Mouse (Mus musculus): ENCODE measurements around the gene Isoc2b.
"Not testable (repeated sequence)": the region's sequence is repeated elsewhere in the genome, so short reads cannot be mapped to it uniquely, and the experiment has no call there.

Gene Isoc2b

GRCm38 (mm10) chr7:4865579-4866493 lies 4.2 kb downstream of the Isoc2b start:
- DNase-seq (ENCODE audit: low spot score): peak; percentile 95

- DNase-seq (ENCODE audit: low spot score): peak; percentile 37
Observed at GRCm38 (mm10) chr7:4865090-4865489, 5.0 kb downstream of the Isoc2b start.

GRCm38 (mm10) chr7:4864130-4864845 lies 5.8 kb downstream of the Isoc2b start:
- DNase-seq (ENCODE audit: low spot score): no peak

- no peak for DNase-seq (ENCODE audit: low spot score)
Observed at GRCm38 (mm10) chr7:4863541-4864080, 6.4 kb downstream of the Isoc2b start.

GRCm38 (mm10) chr7:4863041-4863440 lies 7.0 kb downstream of the Isoc2b start:
- no peak for DNase-seq (ENCODE audit: low spot score)

GRCm38 (mm10) chr7:4860926-4861325 lies 9.1 kb downstream of the Isoc2b start:
- DNase-seq (ENCODE audit: low spot score): not testable (repeated sequence)

GRCm38 (mm10) chr7:4859418-4859978 lies 10.6 kb downstream of the Isoc2b start:
- DNase-seq (ENCODE audit: low spot score): no peak

- DNase-seq (ENCODE audit: low spot score): no peak
Observed at GRCm38 (mm10) chr7:4857321-4857720, 12.7 kb downstream of the Isoc2b start.

- DNase-seq (ENCODE audit: low spot score): no peak
Observed at GRCm38 (mm10) chr7:4856508-4856907, 13.6 kb downstream of the Isoc2b start.

GRCm38 (mm10) chr7:4853613-4854012 lies 16.4 kb downstream of the Isoc2b start:
- no peak for DNase-seq (ENCODE audit: low spot score)

- DNase-seq (ENCODE audit: low spot score): no peak
Observed at GRCm38 (mm10) chr7:4851315-4851688, 18.8 kb downstream of the Isoc2b start.

- no peak for DNase-seq (ENCODE audit: low spot score)
Observed at GRCm38 (mm10) chr7:4850621-4851314, 19.3 kb downstream of the Isoc2b start.

- no peak for DNase-seq (ENCODE audit: low spot score)
Observed at GRCm38 (mm10) chr7:4849372-4849771, 20.7 kb downstream of the Isoc2b start.

- no peak for DNase-seq (ENCODE audit: low spot score)
Observed at GRCm38 (mm10) chr7:4844917-4845309, 25.1 kb downstream of the Isoc2b start.

- no peak for DNase-seq (ENCODE audit: low spot score)
Observed at GRCm38 (mm10) chr7:4844245-4844916, 25.7 kb downstream of the Isoc2b start, which contains the start of gene Shisa7. Gene Shisa7 (minus strand): TSS chr7:4844696.

- DNase-seq (ENCODE audit: low spot score): no peak
Observed at GRCm38 (mm10) chr7:4843604-4844244, 26.3 kb downstream of the Isoc2b start.

GRCm38 (mm10) chr7:4842634-4843131 lies 27.4 kb downstream of the Isoc2b start:
- DNase-seq (ENCODE audit: low spot score): no peak

- no peak for DNase-seq (ENCODE audit: low spot score)
Observed at GRCm38 (mm10) chr7:4842077-4842476, 28.0 kb downstream of the Isoc2b start.

GRCm38 (mm10) chr7:4837639-4838038 lies 32.4 kb downstream of the Isoc2b start:
- DNase-seq (ENCODE audit: low spot score): no peak

GRCm38 (mm10) chr7:4836351-4836792 lies 33.7 kb downstream of the Isoc2b start:
- DNase-seq (ENCODE audit: low spot score): peak; percentile 82

All from T-cell, adult 2 months (primary cell).